Mouse (Mus musculus) right cerebral cortex, postnatal 25 days (tissue): Measurements from ENCODE around the gene Fam71e1.

Experiments
- DNase-seq: peaks from one replicate; pipeline ENCODE4 v3.0.0; 2022

The Fam71e1 gene

GRCm38 (mm10) chr7:44495992-44496770, at the start of gene Fam71e1, which contains the start of gene Emc10:
Fam71e1 (plus strand) TSS chr7:44496581.
Emc10 (minus strand) TSS chr7:44496529.
- DNase-seq = peak; percentile 99

GRCm38 (mm10) chr7:44453256-44453655, 43.1 kb upstream of the Fam71e1 start:
- no peak for DNase-seq

- peak; percentile 2 for DNase-seq
Observed at GRCm38 (mm10) chr7:44456302-44456701, 40.1 kb upstream of the Fam71e1 start.

- no peak for DNase-seq
Observed at GRCm38 (mm10) chr7:44460067-44460466, 36.3 kb upstream of the Fam71e1 start.

GRCm38 (mm10) chr7:44460767-44461502, 35.4 kb upstream of the Fam71e1 start:
- no peak for DNase-seq

GRCm38 (mm10) chr7:44461503-44462217, 34.7 kb upstream of the Fam71e1 start:
- no peak for DNase-seq

GRCm38 (mm10) chr7:44462218-44463055, 33.9 kb upstream of the Fam71e1 start:
- DNase-seq = peak; percentile 63

GRCm38 (mm10) chr7:44463056-44463425, 33.3 kb upstream of the Fam71e1 start:
- DNase-seq = peak; percentile 4

GRCm38 (mm10) chr7:44463556-44464225, 32.7 kb upstream of the Fam71e1 start:
- DNase-seq = peak; percentile 27

GRCm38 (mm10) chr7:44464511-44464910, 31.9 kb upstream of the Fam71e1 start:
- peak; percentile 85 for DNase-seq

GRCm38 (mm10) chr7:44465111-44465510, 31.3 kb upstream of the Fam71e1 start, which contains the start of gene Aspdh:
Aspdh (plus strand) TSS chr7:44465391.
- DNase-seq = peak; percentile 6

- peak; percentile 13 for DNase-seq
Observed at GRCm38 (mm10) chr7:44466006-44466887, 30.1 kb upstream of the Fam71e1 start.

GRCm38 (mm10) chr7:44466888-44467311, 29.5 kb upstream of the Fam71e1 start:
- DNase-seq = peak; percentile 7

- DNase-seq = peak; percentile 95
Observed at GRCm38 (mm10) chr7:44467811-44468411, 28.5 kb upstream of the Fam71e1 start, which contains the start of gene Josd2. Josd2 (plus strand) TSS chr7:44467980.

GRCm38 (mm10) chr7:44468644-44469285, 27.6 kb upstream of the Fam71e1 start:
- DNase-seq = peak; percentile 30

GRCm38 (mm10) chr7:44469677-44470675, 26.4 kb upstream of the Fam71e1 start:
- DNase-seq = peak; percentile 7

GRCm38 (mm10) chr7:44470696-44471612, 25.4 kb upstream of the Fam71e1 start:
- DNase-seq = peak; percentile 4
